Mouse (Mus musculus): ENCODE measurements around the gene Map6d1. TPM values are rescaled to one million over a fixed set of nuclear protein-coding genes. Genes with fewer than 3 reads are reported as not detected.
A peak's percentile ranks its signal among the peaks of the same experiment; 100 is the strongest.

Map6d1 gene
- total RNA-seq (2021), result 10 to 100 TPM; 41.6 to 42.4 TPM
- long read RNA-seq, experiment 1, transcript Map6d1-201 (3 exons, 3,280 nt), result major isoform, 121 of 131 reads
- long read RNA-seq, experiment 1, partial matches to known transcripts, result 0 of 131 reads
- long read RNA-seq, experiment 1, other reads (novel, unspliced or antisense), result 10 of 131 reads
- long read RNA-seq, experiment 2, transcript Map6d1-201 (3 exons, 3,280 nt), result major isoform, 79 of 85 reads
- long read RNA-seq, experiment 2, partial matches to known transcripts, result 0 of 85 reads
- long read RNA-seq, experiment 2, other reads (novel, unspliced or antisense), result 6 of 85 reads

DNA sequence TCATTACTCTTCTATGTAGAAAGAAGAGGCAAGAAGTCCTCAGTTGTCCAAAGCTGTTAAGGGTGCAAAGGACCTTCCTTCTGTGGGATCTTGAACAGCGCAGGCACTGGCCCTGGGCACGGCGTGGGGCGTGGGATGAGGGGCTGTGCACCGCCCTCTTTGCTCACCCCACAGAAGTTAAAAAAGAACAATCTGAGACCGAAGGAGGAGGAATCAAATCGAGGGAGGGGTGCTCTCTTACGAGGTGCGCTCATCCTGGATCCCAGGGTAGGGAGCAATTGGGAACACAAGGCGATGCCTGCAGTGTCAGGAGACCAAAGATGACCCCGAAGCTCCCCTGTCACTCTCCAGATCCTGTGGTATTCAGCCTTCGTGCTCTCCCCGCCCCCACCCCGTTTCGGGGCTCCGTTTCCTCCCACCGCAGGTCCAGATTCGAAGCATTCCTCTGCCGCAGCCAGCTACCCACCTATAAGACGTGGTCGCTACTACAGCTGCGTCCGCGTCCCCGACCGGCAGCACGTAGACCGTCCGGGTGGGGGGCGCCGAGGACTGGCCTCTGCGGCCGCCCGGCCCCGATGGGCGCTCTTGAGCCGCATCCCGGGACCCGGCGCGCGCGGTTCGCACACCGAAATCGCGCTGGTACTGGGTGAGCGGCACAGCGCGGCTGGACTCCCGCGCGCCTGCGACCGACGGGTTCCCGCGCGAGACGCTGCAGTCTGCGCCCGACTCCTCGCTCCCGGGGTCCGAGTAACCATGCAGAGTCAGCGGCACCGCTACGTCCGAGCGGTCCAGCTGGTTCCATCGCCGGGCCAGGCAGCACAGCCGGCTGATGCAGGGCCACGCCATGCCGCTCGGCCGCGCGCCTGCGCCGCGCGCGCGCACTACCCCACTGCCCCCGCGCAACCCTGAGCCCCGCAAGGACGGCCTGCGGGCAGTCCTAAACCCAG lies at the start of gene Map6d1:
Gene Map6d1 (minus strand): TSS at position 891 of the 947 bp plus-strand sequence.
- TF ChIP-seq CTCF (IDR thresholded peaks at IDR 0.05), result no peak
- intact Hi-C loops (cut with DNase I), result loop anchor here (5.0 kb wide), 1 partner anchor 37 kb away; no protein-coding TSS in a partner anchor
- peak; percentile 71 to 75 for DNase-seq (ENCODE audit: extremely low spot score in 1 of 2, low spot score in 2 of 2)
- Histone ChIP-seq H3K27ac (peak within 1 kb of the TSS; percentile 89), H3K4me3 (peak within 1 kb of the TSS; percentile 89)

DNA sequence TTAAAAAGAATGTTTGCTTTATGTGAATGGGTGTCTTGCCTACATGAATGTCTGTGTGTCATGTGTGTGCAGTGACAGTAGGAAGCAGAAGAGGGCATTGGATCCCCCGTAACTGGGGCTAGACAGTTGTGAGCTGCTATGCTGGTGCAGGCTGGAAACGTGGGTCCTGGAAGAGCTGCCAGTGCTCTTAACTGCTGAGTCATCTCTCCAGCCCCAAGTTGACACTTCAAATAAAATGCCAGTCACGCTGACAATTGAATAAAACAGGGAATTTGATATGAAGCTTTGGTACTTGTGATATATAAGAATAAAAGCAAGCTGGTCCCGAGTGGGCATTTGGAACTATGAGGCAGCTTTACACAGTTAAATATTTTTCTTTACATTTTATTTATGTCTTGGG lies 39.1 kb upstream of the Map6d1 start:
- Histone ChIP-seq H3K27ac (no peak overlapping the region; the same call in 1 of the 2 replicates), H3K4me3 (no peak overlapping the region)
- TF ChIP-seq CTCF (IDR thresholded peaks at IDR 0.05), result no peak
- intact Hi-C loops (cut with DNase I), result no loop called here
- no peak for DNase-seq (ENCODE audit: extremely low spot score in 1 of 2, low spot score in 2 of 2)

DNA sequence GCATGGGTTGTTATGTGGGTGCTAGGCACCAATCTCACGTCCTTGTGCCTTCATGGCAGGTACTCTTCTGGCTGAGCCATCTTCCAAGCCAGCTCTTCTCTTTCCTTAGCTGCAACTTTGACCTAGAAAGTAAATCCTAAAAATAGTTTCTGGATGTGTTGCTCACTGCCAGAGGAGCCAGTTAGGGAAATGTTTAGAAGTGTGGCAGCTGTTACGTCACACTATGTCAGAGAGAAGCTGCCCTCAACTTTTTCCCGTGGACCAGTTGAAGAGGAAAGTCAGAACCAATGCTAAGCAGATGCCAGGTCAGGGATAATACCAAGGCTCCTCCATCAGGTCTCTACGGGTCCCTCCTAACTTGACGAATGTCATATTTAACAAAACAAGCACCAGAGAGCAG lies 38.2 kb upstream of the Map6d1 start:
- Histone ChIP-seq H3K4me3 (no peak overlapping the region), H3K27ac (peak overlapping the region; percentile 24; the same call in 1 of the 2 replicates)
- no peak for DNase-seq (ENCODE audit: extremely low spot score in 1 of 2, low spot score in 2 of 2)
- TF ChIP-seq CTCF (IDR thresholded peaks at IDR 0.05), result no peak
- intact Hi-C loops (cut with DNase I), result loop anchor here (5.0 kb wide), 1 partner anchor 37 kb away; the partner anchor contains the start of gene Map6d1

DNA sequence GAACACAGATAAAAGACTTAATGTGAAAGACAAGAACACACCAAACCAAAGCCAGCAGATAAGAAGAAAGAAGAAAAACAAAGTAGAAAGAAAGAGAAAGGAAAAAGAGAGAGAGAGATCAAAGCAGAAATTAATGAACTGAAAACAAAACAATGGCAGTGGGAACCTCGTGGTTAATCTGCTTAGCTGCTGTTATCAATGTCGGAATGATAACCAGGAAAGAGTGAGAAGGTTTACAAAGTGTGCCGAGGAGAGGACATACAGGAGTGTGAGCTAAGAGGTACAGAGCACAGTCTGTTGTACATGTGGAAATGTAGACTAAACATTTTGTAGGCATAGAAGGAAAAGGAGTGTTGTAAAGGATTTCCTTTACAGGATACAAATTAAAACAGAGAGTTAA lies 31.8 kb upstream of the Map6d1 start:
- Histone ChIP-seq H3K27ac (no peak overlapping the region), H3K4me3 (no peak overlapping the region)
- no peak for TF ChIP-seq CTCF (IDR thresholded peaks at IDR 0.05)
- intact Hi-C loops (cut with DNase I), result no loop called here
- no peak for DNase-seq (ENCODE audit: extremely low spot score in 1 of 2, low spot score in 2 of 2)

DNA sequence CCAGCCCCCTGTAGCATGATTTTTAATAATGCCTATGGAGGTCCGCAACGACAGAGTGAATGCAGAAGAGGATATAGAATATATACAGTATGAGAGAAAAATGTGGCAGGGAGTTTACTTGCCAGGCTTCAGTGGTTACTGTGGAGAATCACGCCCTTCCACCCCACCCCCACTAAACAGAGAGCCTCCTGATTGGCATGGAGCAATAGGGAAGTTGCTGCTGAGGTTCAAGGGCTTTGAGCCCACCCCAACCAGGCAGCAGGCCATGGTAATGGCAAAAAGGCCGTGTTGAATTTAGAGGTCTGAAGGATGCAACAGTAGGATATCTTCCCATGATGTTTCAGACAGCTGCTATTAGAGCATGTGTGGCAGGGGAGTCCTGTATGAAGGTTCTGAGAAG lies 30.2 kb upstream of the Map6d1 start:
- no peak for TF ChIP-seq CTCF (IDR thresholded peaks at IDR 0.05)
- Histone ChIP-seq H3K4me3 (no peak overlapping the region), H3K27ac (no peak overlapping the region)
- intact Hi-C loops (cut with DNase I), result no loop called here
- no peak for DNase-seq (ENCODE audit: extremely low spot score in 1 of 2, low spot score in 2 of 2)

DNA sequence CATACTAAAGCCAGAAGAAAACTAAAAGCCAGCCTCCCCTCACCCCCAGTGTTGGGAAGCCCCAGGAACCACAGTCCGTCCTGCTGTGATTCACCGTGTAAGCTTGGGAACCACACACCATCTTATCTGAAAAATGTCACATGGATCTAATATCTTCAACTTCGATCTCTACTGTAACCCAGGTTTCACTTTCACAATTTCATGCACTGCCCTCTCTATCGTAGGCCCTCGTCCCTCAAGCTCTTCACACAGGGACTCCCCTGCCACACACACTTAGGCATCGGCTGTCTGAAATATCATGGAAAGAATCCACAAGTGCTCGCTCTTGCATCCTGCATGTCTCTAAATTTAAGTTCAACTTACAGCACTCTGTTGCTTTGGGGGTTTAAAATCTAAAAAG lies 23.9 kb upstream of the Map6d1 start:
- intact Hi-C loops (cut with DNase I), result no loop called here
- DNase-seq (ENCODE audit: extremely low spot score in 1 of 2, low spot score in 2 of 2), result no peak
- no peak for TF ChIP-seq CTCF (IDR thresholded peaks at IDR 0.05)
- H3K27ac ChIP-seq, result no peak overlapping the region
- no peak overlapping the region for H3K4me3 ChIP-seq

DNA sequence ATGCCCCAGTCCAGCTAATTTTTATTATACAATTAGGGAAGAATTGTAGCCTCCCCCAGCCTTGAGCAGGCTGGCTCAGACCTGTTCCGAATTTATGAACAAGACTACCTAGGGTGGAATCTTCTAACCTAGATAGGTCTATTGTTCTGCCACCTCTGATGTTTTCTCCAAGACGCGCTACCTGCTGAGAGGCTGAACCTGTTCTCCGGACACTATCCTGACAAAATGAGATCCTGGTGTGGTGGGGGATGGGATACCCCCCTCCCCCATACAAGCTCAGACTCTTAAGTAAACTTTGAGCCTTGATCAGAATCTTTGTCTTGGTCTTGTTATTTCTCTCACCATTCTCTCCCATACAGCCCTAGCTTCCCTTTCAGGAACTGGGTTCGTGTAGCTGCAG lies 16.8 kb upstream of the Map6d1 start:
- Histone ChIP-seq H3K27ac (no peak overlapping the region), H3K4me3 (no peak overlapping the region)
- DNase-seq (ENCODE audit: extremely low spot score in 1 of 2, low spot score in 2 of 2), result no peak
- no peak for TF ChIP-seq CTCF (IDR thresholded peaks at IDR 0.05)
- intact Hi-C loops (cut with DNase I), result no loop called here

DNA sequence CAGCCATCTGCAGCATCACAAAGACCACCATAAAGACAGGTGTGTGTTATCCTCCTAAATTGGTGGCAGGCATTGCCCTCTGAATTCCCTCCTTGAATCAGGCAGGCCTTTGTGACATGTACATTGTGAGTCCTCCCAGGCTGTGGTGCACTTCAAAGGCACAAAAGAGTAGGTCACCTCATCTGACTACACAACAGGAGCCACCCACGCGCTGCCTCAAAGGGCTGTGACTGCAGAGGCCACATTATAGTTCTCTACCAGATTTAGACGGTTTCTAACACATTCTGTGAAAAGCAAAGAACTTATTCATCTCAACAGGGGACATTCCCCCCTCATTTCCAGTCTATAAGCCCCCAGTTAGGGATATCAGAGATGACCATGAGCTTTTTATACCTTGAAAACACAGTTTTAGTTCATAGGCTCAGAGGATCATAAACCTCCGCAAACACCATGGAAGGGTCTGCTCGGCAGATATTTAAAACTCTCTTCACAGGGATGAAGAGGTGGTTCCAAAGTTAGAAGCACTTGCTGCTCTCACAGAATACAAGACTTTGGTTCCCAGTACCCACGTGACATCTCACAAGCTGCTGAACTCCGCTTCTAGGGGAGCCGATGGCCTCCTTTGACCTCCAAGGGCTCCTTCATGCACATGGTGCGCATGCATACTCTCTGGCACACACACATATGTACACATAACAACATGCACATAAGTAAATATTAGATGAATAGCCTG lies 7.5 kb upstream of the Map6d1 start:
- intact Hi-C loops (cut with DNase I), result no loop called here
- no peak for DNase-seq (ENCODE audit: extremely low spot score in 1 of 2, low spot score in 2 of 2)
- TF ChIP-seq CTCF (IDR thresholded peaks at IDR 0.05), result no peak
- H3K4me3 ChIP-seq, result no peak overlapping the region
- peak overlapping the region; percentile 70 for H3K27ac ChIP-seq

DNA sequence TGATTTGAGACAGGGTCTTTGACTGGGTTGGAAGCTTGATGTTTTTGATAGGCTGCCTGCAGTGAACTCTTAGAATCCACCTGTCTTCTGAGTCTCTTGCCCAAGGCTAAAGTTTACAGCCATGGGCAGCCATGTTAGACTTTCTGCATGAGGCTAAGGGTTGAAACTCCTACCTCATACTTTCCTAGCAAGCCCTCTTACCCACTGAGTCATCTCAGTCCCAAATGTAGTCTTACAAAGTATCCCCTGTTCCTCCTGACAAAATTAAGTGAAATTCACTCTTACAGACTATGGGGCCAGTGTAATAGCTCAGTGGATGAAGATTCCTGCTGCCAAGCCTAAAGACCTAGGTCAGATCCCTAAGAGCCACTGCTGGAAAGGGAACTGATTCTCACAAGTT lies 5.9 kb upstream of the Map6d1 start:
- intact Hi-C loops (cut with DNase I), result no loop called here
- no peak overlapping the region for H3K4me3 ChIP-seq
- no peak for DNase-seq (ENCODE audit: extremely low spot score in 1 of 2, low spot score in 2 of 2)
- TF ChIP-seq CTCF (IDR thresholded peaks at IDR 0.05), result no peak
- H3K27ac ChIP-seq, result no peak overlapping the region

DNA sequence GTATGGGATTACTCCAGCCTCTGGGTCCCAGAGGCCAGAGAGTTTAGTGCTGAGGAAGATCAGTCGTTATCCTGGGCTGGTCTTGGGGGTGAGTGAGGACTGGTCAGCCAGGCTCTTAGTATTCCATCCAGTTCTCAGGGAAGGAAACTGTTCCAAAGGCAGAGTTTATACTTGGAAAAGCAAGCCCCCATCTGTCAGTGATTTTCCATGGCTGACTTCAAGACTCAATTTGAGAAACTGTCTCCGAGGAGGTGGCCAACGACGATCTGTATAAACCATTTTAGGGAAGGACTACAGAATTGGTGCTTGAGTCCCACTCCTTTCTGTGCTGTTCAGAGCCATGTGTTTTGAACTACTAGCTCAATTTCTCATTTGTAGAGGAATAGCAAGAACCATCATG lies 2.5 kb downstream of the Map6d1 start:
- Histone ChIP-seq H3K27ac (peak overlapping the region; percentile 89), H3K4me3 (no peak overlapping the region)
- DNase-seq (ENCODE audit: extremely low spot score in 1 of 2, low spot score in 2 of 2), result no peak
- no peak for TF ChIP-seq CTCF (IDR thresholded peaks at IDR 0.05)
- intact Hi-C loops (cut with DNase I), result no loop called here

DNA sequence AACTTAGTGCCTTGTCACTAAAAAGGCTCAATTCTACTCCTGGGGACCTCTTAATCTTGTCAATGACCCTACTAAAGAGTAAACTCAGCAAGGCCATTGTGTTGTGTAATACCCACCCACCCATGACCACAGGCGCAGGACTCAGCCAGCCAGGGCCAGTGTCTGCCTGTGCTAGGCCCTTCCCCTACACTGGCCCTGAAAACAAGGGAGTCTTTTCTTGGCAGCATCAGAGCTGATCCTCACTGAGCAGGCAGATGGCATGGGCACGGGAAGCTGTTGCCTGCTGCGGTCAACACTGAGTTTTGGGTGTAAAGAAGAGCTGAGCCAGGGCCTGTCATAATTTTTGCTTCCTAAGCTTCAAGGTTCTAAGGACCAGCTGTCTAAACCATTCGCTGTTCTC lies 3.7 kb downstream of the Map6d1 start:
- H3K27ac ChIP-seq, result peak overlapping the region; percentile 82
- intact Hi-C loops (cut with DNase I), result no loop called here
- no peak overlapping the region for H3K4me3 ChIP-seq
- no peak for TF ChIP-seq CTCF (IDR thresholded peaks at IDR 0.05)
- no peak for DNase-seq (ENCODE audit: extremely low spot score in 1 of 2, low spot score in 2 of 2)

DNA sequence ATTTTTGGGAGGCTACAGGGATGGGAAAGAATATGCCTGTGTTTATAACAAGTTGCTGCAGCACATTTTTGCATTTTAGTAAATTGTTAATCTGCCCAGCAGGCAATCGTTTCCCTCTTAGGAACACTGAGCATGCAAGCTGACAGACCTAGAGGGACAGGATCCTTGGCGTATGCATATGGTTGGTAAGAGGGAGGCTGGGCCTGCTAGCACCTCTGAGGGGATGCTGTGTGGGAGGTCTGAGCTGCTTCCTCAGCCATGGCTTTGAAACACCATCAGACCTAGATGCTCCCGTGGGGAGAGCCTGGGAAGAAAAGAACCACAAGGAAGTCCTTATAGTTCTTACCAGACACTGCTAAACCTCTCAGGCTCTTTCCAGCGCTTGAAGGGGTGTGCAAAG lies 6.8 kb downstream of the Map6d1 start:
- peak overlapping the region; percentile 65 for H3K27ac ChIP-seq
- no peak overlapping the region for H3K4me3 ChIP-seq
- intact Hi-C loops (cut with DNase I), result no loop called here
- no peak for TF ChIP-seq CTCF (IDR thresholded peaks at IDR 0.05)
- DNase-seq (ENCODE audit: extremely low spot score in 1 of 2, low spot score in 2 of 2), result no peak

Measured in left cerebral cortex, adult 2 months (tissue).